Mouse (Mus musculus): Measurements from ENCODE around the gene Metap1d. TPM values are rescaled to one million over a fixed set of nuclear protein-coding genes. Genes with fewer than 3 reads are reported as not detected.

Metap1d gene
- polyA plus RNA-seq (2012; rRNA removed), result 40.9 and 41.5 TPM in 2 replicates

- TF ChIP-seq POLR2A (IDR thresholded peaks at IDR 0.05; ENCODE audit: extremely low read depth, insufficient read depth, low read length) (peak; percentile 63; the same call in 1 of the 2 replicates), CTCF (IDR thresholded peaks at IDR 0.05; ENCODE audit: extremely low read depth, insufficient read depth, low read length) (no peak)
- Histone ChIP-seq H3K4me1 (ENCODE audit: control insufficient read depth, insufficient read depth, low read length) (no peaks in the 10 kb centered on the region), H3K27ac (ENCODE audit: insufficient read depth, low read length) (no peak within 1 kb of the TSS), H3K4me3 (ENCODE audit: insufficient read depth, low read length) (peak within 1 kb of the TSS; percentile 64)
These were observed at the start of gene Metap1d for GRCm38 (mm10) chr2:71453161-71453916. Metap1d (plus strand) TSS chr2:71453276.

GRCm38 (mm10) chr2:71405613-71406012, 47.5 kb upstream of the Metap1d start:
- no peaks in the 10 kb centered on the region for H3K4me1 ChIP-seq (ENCODE audit: control insufficient read depth, insufficient read depth, low read length)
- TF ChIP-seq POLR2A (IDR thresholded peaks at IDR 0.05; ENCODE audit: extremely low read depth, insufficient read depth, low read length) (no peak), CTCF (IDR thresholded peaks at IDR 0.05; ENCODE audit: extremely low read depth, insufficient read depth, low read length) (no peak)
- no peak overlapping the region for H3K4me3 ChIP-seq (ENCODE audit: insufficient read depth, low read length)
- H3K27ac ChIP-seq (ENCODE audit: insufficient read depth, low read length), result no peak overlapping the region

GRCm38 (mm10) chr2:71418760-71419280, 34.3 kb upstream of the Metap1d start:
- H3K4me1 ChIP-seq (ENCODE audit: control insufficient read depth, insufficient read depth, low read length), result no peaks in the 10 kb centered on the region
- H3K4me3 ChIP-seq (ENCODE audit: insufficient read depth, low read length), result no peak overlapping the region
- TF ChIP-seq CTCF (IDR thresholded peaks at IDR 0.05; ENCODE audit: extremely low read depth, insufficient read depth, low read length), result no peak
- TF ChIP-seq POLR2A (IDR thresholded peaks at IDR 0.05; ENCODE audit: extremely low read depth, insufficient read depth, low read length), result no peak
- H3K27ac ChIP-seq (ENCODE audit: insufficient read depth, low read length), result no peak overlapping the region

- no peak for TF ChIP-seq CTCF (IDR thresholded peaks at IDR 0.05; ENCODE audit: extremely low read depth, insufficient read depth, low read length)
- no peak for TF ChIP-seq POLR2A (IDR thresholded peaks at IDR 0.05; ENCODE audit: extremely low read depth, insufficient read depth, low read length)
- Histone ChIP-seq H3K4me1 (ENCODE audit: control insufficient read depth, insufficient read depth, low read length) (no peaks in the 10 kb centered on the region), H3K27ac (ENCODE audit: insufficient read depth, low read length) (no peak overlapping the region), H3K4me3 (ENCODE audit: insufficient read depth, low read length) (no peak overlapping the region)
These were observed 33.7 kb upstream of the Metap1d start for GRCm38 (mm10) chr2:71419408-71419807.

- H3K27ac ChIP-seq (ENCODE audit: insufficient read depth, low read length), result no peak overlapping the region
- H3K4me1 ChIP-seq (ENCODE audit: control insufficient read depth, insufficient read depth, low read length), result no peaks in the 10 kb centered on the region
- no peak overlapping the region for H3K4me3 ChIP-seq (ENCODE audit: insufficient read depth, low read length)
- TF ChIP-seq CTCF (IDR thresholded peaks at IDR 0.05; ENCODE audit: extremely low read depth, insufficient read depth, low read length) (no peak), POLR2A (IDR thresholded peaks at IDR 0.05; ENCODE audit: extremely low read depth, insufficient read depth, low read length) (no peak)
These were observed 32.1 kb upstream of the Metap1d start for GRCm38 (mm10) chr2:71420895-71421425.

GRCm38 (mm10) chr2:71424545-71424944, 28.5 kb upstream of the Metap1d start:
- TF ChIP-seq CTCF (IDR thresholded peaks at IDR 0.05; ENCODE audit: extremely low read depth, insufficient read depth, low read length) (no peak), POLR2A (IDR thresholded peaks at IDR 0.05; ENCODE audit: extremely low read depth, insufficient read depth, low read length) (no peak)

GRCm38 (mm10) chr2:71435440-71435839, 17.6 kb upstream of the Metap1d start:
- TF ChIP-seq POLR2A (IDR thresholded peaks at IDR 0.05; ENCODE audit: extremely low read depth, insufficient read depth, low read length) (no peak), CTCF (IDR thresholded peaks at IDR 0.05; ENCODE audit: extremely low read depth, insufficient read depth, low read length) (no peak)
- Histone ChIP-seq H3K4me3 (ENCODE audit: insufficient read depth, low read length) (no peak overlapping the region), H3K4me1 (ENCODE audit: control insufficient read depth, insufficient read depth, low read length) (no peaks in the 10 kb centered on the region), H3K27ac (ENCODE audit: insufficient read depth, low read length) (no peak overlapping the region)

More at GRCm38 (mm10) chr2:71424545-71424944, 28.5 kb upstream of the Metap1d start:
- Histone ChIP-seq H3K27ac (ENCODE audit: insufficient read depth, low read length) (no peak overlapping the region), H3K4me1 (ENCODE audit: control insufficient read depth, insufficient read depth, low read length) (no peaks in the 10 kb centered on the region), H3K4me3 (ENCODE audit: insufficient read depth, low read length) (no peak overlapping the region)

GRCm38 (mm10) chr2:71443376-71443775, 9.7 kb upstream of the Metap1d start:
- TF ChIP-seq POLR2A (IDR thresholded peaks at IDR 0.05; ENCODE audit: extremely low read depth, insufficient read depth, low read length) (no peak), CTCF (IDR thresholded peaks at IDR 0.05; ENCODE audit: extremely low read depth, insufficient read depth, low read length) (no peak)
- no peaks in the 10 kb centered on the region for H3K4me1 ChIP-seq (ENCODE audit: control insufficient read depth, insufficient read depth, low read length)
- no peak overlapping the region for H3K4me3 ChIP-seq (ENCODE audit: insufficient read depth, low read length)
- no peak overlapping the region for H3K27ac ChIP-seq (ENCODE audit: insufficient read depth, low read length)

- Histone ChIP-seq H3K4me1 (ENCODE audit: control insufficient read depth, insufficient read depth, low read length) (no peaks in the 10 kb centered on the region), H3K27ac (ENCODE audit: insufficient read depth, low read length) (no peak overlapping the region), H3K4me3 (ENCODE audit: insufficient read depth, low read length) (no peak overlapping the region)
- no peak for TF ChIP-seq POLR2A (IDR thresholded peaks at IDR 0.05; ENCODE audit: extremely low read depth, insufficient read depth, low read length)
- no peak for TF ChIP-seq CTCF (IDR thresholded peaks at IDR 0.05; ENCODE audit: extremely low read depth, insufficient read depth, low read length)
These were observed 7.4 kb upstream of the Metap1d start for GRCm38 (mm10) chr2:71445536-71446196.

Measured in cortical plate, adult 2 months (tissue).